Mouse (Mus musculus) embryonic fibroblast, embryonic 13.5 days (primary cell): ENCODE measurements around the gene Ifngr2.

Experiments used
- CTCF ChIP-seq: IDR thresholded peaks from 2 replicates; pipeline ENCODE4 v1.5.1; 2011; ENCODE audit warnings: mild to moderate bottlenecking, control low read depth, low read length, moderate library complexity, borderline replicate concordance; ENCODE audit not compliant: insufficient read depth
- POLR2A ChIP-seq: IDR thresholded peaks from 2 replicates; pipeline ENCODE4 v1.6.1; 2011; ENCODE audit warnings: low read depth, mild to moderate bottlenecking, control low read depth, low read length, moderate library complexity

DNA sequence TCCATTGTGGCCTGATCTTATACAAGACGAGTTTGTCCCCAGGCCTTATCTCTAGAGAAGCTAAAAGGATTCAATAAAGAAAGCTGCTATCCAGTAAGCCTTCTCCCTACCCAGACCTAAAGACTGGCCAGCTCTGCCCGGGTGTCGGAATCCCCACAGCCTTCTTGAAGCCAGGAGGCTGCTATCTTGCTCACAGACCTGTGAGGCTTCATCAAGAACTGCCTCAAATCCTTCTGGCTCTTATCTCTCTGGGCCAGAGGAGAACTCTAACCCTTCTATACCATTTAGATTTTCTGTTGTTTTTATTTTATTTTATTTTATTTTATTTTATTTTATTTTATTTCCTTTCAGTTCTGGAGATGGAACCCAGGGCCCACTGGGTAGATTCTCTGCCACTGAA is 9.8 kb upstream of the Ifngr2 start:
- TF ChIP-seq POLR2A, result no peak
- no peak for TF ChIP-seq CTCF
